Mouse (Mus musculus) adrenal gland, postnatal 4 days (tissue): ENCODE data around the gene Map4k5. TPM values are rescaled to one million over a fixed set of nuclear protein-coding genes. Genes with fewer than 3 reads are reported as not detected.

Experiments
- DNase-seq, 2 experiments: peaks; one replicate each; pipeline ENCODE4 v3.0.0; 2021 to 2022; ENCODE audit warnings: low spot score in 2 of 2, mixed read lengths in 2 of 2
- total RNA-seq, 2 experiments: library from RNA; stranded (reverse); gene quantifications; 2 replicates each; pipeline ENCODE4 v1.2.3; 2021

The Map4k5 gene
- total RNA-seq, 2 experiments from 2014 or later, result 41.2 to 45.8 TPM

DNA sequence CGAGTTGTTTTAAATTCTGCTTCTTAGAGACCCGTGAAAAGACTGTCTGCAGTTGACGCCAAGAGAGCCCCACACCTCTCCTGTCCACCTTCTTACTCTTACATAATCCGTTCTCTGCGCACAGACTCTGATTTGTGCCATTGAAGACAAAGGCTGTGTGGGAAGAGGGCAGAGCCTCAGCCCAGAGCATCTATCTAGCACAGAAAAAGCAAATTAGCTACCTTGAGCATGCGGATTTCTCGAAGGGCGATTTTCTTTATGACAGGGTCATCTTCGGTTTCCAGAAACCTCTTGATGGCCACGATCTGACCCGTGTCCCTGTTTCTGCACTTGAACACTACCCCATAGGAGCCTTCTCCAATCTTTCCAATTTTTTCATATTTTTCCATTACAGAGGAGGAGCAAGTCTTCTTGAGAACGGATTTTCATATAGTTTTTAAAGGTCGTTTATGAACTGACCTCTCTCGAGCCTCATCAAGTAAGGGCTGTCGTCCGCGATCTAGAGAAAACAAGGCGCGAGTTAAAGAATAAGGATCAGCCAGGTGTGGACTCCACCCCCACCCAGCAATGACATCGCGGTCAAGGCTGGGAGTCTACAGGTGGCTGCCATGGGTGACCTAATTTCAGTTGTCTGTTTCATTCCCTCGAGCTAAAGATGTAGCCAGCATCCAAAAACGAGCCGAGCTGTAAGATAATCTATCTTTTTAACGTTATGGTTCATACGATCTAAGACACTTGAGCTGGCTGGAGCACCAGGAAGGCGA, 103.1 kb downstream of the Map4k5 start:
- DNase-seq, result no peak

DNA sequence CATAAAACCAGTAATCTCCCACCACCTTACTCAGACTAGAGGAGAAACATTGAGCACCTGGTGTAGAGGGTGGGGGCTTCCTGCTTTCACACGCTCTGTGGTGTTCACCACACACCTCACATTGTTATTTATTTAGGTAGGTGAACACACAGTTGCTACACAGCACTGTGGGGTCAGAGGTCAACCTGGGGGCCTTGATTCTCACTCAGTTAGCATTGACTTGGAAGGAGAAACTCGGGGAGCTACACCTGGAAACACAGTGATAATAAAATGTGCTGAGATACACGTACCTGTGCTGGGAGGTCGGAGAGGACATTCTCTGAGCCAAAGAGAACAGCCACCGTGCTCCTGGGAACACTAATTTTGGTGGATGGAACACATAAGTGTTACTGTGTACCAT, 104.6 kb downstream of the Map4k5 start:
- DNase-seq, result no peak

DNA sequence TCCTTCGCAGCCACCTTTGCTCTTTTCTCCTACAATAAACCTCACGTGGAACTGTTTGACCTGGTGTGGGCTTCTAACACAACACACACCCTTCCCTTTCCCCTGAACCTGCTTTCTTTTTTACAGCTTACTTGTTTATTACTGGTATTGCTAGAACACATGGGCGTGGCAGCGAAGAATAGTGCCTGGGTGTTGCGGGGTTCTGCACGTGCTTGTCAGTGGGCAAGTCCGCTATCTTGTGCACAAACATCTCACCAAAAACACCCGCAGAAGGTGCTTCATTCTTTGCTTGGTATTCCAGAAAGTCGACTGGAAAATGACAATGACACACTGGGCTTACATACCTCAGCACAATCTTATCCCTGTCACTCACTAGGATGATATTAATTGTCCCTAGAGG, 107.5 kb downstream of the Map4k5 start:
- DNase-seq, result no peak

- DNase-seq, result no peak
Observed at GRCm38 (mm10) chr12:69783247-69784025, 109.6 kb downstream of the Map4k5 start.

GRCm38 (mm10) chr12:69781935-69782650, 110.9 kb downstream of the Map4k5 start:
- DNase-seq, result peak; percentile 41 to 56

- no peak for DNase-seq
Observed at GRCm38 (mm10) chr12:69781480-69781879, 111.5 kb downstream of the Map4k5 start.

DNA sequence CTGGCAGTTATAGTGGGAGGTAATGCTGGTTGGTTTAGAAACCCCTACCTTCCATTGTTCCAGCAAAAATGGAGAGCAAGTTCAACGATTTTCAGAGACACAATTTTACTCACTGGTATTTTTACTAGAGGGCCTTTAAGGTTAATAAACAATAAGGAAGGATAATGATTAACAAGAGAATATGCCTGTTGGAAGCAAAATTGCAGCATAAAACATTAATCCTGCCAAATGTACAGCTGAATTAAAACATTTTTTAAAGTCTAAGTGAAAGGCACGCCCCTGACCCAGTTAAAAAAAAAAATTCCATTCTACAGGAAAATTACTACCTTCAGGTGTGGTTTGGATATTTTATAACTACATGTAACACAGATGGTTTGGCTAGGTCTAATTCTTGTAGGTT, 115.0 kb downstream of the Map4k5 start:
- no peak for DNase-seq

GRCm38 (mm10) chr12:69777341-69777730, 115.7 kb downstream of the Map4k5 start:
- DNase-seq, result no peak

- DNase-seq, result no peak
Observed at GRCm38 (mm10) chr12:69776607-69777340, 116.2 kb downstream of the Map4k5 start.

DNA sequence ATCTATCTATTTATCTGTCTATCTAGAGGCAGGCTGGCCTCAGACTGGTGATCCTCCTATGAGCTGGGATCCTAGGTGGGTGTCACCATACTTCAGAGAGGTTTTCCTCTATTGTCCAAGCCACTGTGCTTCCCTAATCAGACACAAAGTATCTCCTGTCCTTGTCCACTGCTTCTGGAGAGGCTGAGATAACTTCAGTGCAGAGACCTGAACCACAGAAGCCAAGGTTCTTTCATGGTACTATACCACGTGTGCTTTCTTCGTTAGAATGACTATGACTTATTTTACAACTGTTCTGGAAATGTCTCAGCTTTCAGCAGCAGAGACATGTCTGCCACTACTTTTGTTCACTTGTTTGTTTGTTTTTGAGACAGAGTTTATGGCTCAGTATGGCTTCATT, 124.2 kb downstream of the Map4k5 start:
- no peak for DNase-seq

DNA sequence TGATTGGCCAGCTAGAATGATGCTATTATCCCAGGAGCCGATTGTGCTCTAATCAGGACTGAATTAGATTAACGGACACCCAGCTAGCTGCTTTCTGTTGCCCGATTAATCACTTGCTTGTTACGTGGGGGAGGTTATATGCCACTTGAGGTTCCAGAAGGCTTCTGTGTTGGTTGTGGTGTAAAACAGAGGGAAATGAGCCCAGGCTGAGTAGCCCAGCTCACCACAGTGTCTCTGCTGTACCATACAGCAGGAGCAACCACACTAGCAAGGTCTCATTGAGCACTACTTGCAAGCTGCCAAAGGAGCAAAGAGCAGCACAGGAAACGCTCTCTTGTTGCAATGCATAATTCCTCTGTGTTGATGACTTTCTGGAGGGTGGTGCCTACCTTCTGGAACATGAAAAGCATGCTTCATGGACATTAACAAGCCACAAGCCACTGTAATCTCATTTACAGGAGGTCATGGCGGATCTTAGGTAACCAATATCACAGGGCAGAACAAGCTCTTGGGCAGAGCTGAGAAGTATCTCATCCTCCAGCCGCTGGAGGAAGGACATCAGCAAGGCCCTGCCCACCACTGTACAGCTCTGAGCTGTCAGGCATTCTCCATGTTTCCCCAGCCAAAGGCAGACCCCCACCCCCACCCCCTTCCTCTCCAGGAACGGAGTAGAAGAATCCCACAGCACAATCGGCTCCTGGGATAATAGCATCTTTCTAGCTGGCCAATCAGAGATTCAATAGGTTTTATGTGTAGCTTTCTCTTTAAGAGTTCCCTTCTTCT, 125.3 kb downstream of the Map4k5 start:
- no peak for DNase-seq

- DNase-seq, result no peak
Observed at GRCm38 (mm10) chr12:69766185-69766904, 126.7 kb downstream of the Map4k5 start.

DNA sequence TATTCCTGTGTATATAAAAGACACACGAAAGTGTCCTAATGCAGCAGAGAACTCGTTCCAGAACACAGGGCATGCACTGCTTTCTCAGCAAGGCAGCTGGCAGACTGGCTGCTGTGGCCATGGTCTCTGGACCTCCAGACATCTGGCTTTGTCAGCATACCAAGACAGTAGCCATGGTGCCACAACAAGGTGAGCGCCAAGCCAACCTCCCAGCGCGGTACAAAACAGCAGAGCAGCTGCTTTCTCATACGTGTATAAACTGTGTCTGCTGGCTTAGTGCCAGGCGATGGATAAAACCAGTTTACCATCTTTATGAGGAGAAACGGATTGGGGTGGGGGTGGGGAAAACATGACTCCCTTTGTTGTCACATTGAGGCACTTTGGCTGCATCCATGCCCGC, 127.5 kb downstream of the Map4k5 start:
- DNase-seq, result no peak

- no peak for DNase-seq
Observed at GRCm38 (mm10) chr12:69761603-69762002, 131.4 kb downstream of the Map4k5 start.

- no peak for DNase-seq
Observed at GRCm38 (mm10) chr12:69760743-69761406, 132.1 kb downstream of the Map4k5 start.

DNA sequence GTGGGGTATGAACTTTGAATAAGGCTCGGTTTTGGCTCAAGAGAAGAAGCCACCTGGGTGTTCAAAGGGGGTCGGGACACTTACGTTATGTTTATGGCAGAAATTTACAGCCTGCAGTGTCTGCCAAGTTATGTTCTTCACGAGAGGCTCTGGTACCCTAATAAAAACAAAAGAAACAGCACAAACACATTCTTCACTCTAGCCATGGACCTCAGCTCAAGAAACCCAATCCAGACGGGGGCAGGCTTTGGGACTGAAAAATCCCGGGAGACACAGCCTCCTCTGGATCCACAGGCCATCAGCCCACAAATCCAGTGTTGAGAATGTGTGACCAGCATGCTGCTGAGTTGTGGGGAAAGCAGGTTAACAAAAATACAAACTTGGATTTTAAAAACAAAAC, 133.0 kb downstream of the Map4k5 start:
- DNase-seq, result no peak

- DNase-seq, result no peak
Observed at GRCm38 (mm10) chr12:69759267-69759885, 133.6 kb downstream of the Map4k5 start.
